Mouse (Mus musculus) CH12.LX (cell line): ENCODE data around the gene Gabarapl2. TPM values are rescaled to one million over a fixed set of nuclear protein-coding genes. Genes with fewer than 3 reads are reported as not detected.

Experiments
- DNase-seq: peaks from one replicate; pipeline ENCODE4 v3.0.0-alpha.2; 2013; ENCODE audit errors: extremely low read depth
- H3K27ac ChIP-seq: 2 replicates; pipeline ENCODE4 v1.5.1; 2012; ENCODE audit warnings: low read depth, mild to moderate bottlenecking, control low read depth, moderate library complexity; ENCODE audit not compliant: insufficient read depth
- H3K27me3 ChIP-seq: replicated peaks from 2 replicates; pipeline ENCODE3; 2012; ENCODE audit warnings: inconsistent platforms
- H3K36me3 ChIP-seq, 2 experiments: replicated peaks in 1 of 2; 2 replicates each; pipeline versions ENCODE3 to v1.6.1; 2012; ENCODE audit warnings: inconsistent platforms in 1 of 2, low read length in 1 of 2, mild to moderate bottlenecking in 1 of 2, mixed read lengths in 1 of 2, moderate library complexity in 1 of 2; ENCODE audit not compliant: control insufficient read depth in 1 of 2, insufficient read depth in 1 of 2
- H3K4me1 ChIP-seq, 2 experiments: 2 replicates each; pipeline ENCODE4 v1.6.1; 2012; ENCODE audit warnings: inconsistent platforms in 1 of 2, moderate library complexity in 1 of 2; ENCODE audit not compliant: insufficient read depth in 2 of 2, control insufficient read depth in 1 of 2
- H3K4me2 ChIP-seq: 2 replicates; pipeline ENCODE4 v1.6.1; 2012; ENCODE audit warnings: low read depth, mild to moderate bottlenecking, control low read depth; ENCODE audit not compliant: poor library complexity, insufficient read depth, severe bottlenecking
- H3K4me3 ChIP-seq, 3 experiments: fragments of 150-350 bp in 1 of 3; sonication (generic) in 1 of 3; replicated peaks in 1 of 3; 2 replicates each; pipeline versions ENCODE3 to v1.5.1; 2011 to 2012; ENCODE audit warnings: low read depth in 2 of 3, low read length in 2 of 3, mild to moderate bottlenecking in 2 of 3, moderate library complexity in 2 of 3, control low read depth in 1 of 3, improper control_type of control experiment in 1 of 3, inconsistent platforms in 1 of 3, mixed read lengths in 1 of 3; ENCODE audit not compliant: poor library complexity in 1 of 3
- H3K79me2 ChIP-seq: replicated peaks from 2 replicates; pipeline ENCODE4 v1.6.1; 2012; ENCODE audit warnings: mild to moderate bottlenecking, moderate library complexity; ENCODE audit not compliant: control insufficient read depth, poor library complexity, insufficient read depth, severe bottlenecking; ENCODE audit errors: extremely low read depth
- H3K9ac ChIP-seq: 2 replicates; pipeline ENCODE4 v1.6.1; 2012; ENCODE audit warnings: low read depth, mild to moderate bottlenecking, control low read depth, moderate library complexity; ENCODE audit not compliant: insufficient read depth
- H3K9me3 ChIP-seq: replicated peaks from 2 replicates; pipeline ENCODE3; 2012; ENCODE audit warnings: low read length, inconsistent platforms, mixed read lengths
- BHLHE40 ChIP-seq: IDR thresholded peaks from 2 replicates; pipeline ENCODE4 v1.6.1; 2011; ENCODE audit warnings: mild to moderate bottlenecking, low read depth, low read length, improper control_type of control experiment
- CHD1 ChIP-seq: IDR thresholded peaks from 2 replicates; pipeline ENCODE4 v1.6.1; 2012; ENCODE audit warnings: low read depth, low read length, improper control_type of control experiment, inconsistent platforms
- CTCF ChIP-seq, 2 experiments: IDR thresholded peaks in 1 of 2; conservative IDR thresholded peaks in 1 of 2; 2 replicates each; pipeline ENCODE4 v1.5.1; 2011 to 2012; ENCODE audit warnings: low read depth in 2 of 2, low read length in 2 of 2, improper control_type of control experiment in 1 of 2, inconsistent platforms in 1 of 2, mild to moderate bottlenecking in 1 of 2, moderate library complexity in 1 of 2
- EP300 ChIP-seq: IDR thresholded peaks from 2 replicates; pipeline ENCODE4 v1.6.1; 2011; ENCODE audit warnings: low read length, improper control_type of control experiment
- JUN ChIP-seq: IDR thresholded peaks from 2 replicates; pipeline ENCODE4 v1.6.1; 2011; ENCODE audit warnings: low read depth, mild to moderate bottlenecking, low read length, improper control_type of control experiment, moderate library complexity; ENCODE audit not compliant: insufficient read depth
- JUND ChIP-seq: conservative IDR thresholded peaks from 2 replicates; pipeline ENCODE4 v1.6.1; 2011; ENCODE audit warnings: low read depth, low read length, improper control_type of control experiment
- KAT2A ChIP-seq: IDR thresholded peaks from 2 replicates; pipeline ENCODE4 v1.6.1; 2012; ENCODE audit warnings: low read length, improper control_type of control experiment, inconsistent platforms; ENCODE audit not compliant: insufficient replicate concordance
- MEF2A ChIP-seq: IDR thresholded peaks from 2 replicates; pipeline ENCODE4 v1.6.1; 2014; ENCODE audit warnings: low read depth, mild to moderate bottlenecking, inconsistent platforms, low read length, improper control_type of control experiment, borderline replicate concordance
- NELFE ChIP-seq: IDR thresholded peaks from 2 replicates; pipeline ENCODE4 v1.6.1; 2011; ENCODE audit warnings: low read depth, low read length, improper control_type of control experiment
- NRF1 ChIP-seq: IDR thresholded peaks from 2 replicates; pipeline ENCODE4 v1.6.1; 2014; ENCODE audit warnings: low read depth, mild to moderate bottlenecking, inconsistent platforms, low read length, improper control_type of control experiment, moderate library complexity
- POLR2A ChIP-seq: IDR thresholded peaks from 2 replicates; pipeline ENCODE4 v1.6.1; 2011; ENCODE audit warnings: low read depth, mild to moderate bottlenecking, improper control_type of control experiment, low read length
- RCOR1 ChIP-seq: conservative IDR thresholded peaks from 2 replicates; pipeline ENCODE4 v1.6.1; 2012; ENCODE audit warnings: low read depth, mild to moderate bottlenecking, inconsistent platforms, low read length, improper control_type of control experiment
- TCF12 ChIP-seq: IDR thresholded peaks from 2 replicates; pipeline ENCODE4 v1.6.1; 2014; ENCODE audit warnings: low read depth, mild to moderate bottlenecking, inconsistent platforms, low read length, improper control_type of control experiment
- ZMIZ1 ChIP-seq: IDR thresholded peaks from 2 replicates; pipeline ENCODE4 v1.6.1; 2012; ENCODE audit warnings: low read depth, mild to moderate bottlenecking, inconsistent platforms, low read length, improper control_type of control experiment
- ZNF384 ChIP-seq: IDR thresholded peaks from 2 replicates; pipeline ENCODE4 v1.6.1; 2012; ENCODE audit warnings: low read depth, low read length, improper control_type of control experiment, inconsistent platforms
- dilution Hi-C: fragments of 300-500 bp; cut with MboI; formaldehyde crosslinking; loops from 2 replicates; pipeline ENCODE4 v1.14.3; 2020; ENCODE audit warnings: low sequenced_read_pairs; ENCODE audit not compliant: extremely low pct_unique_long_range_greater_than_20kb, extremely low pct_ligation_motif_present
- in situ Hi-C: fragments of 300-500 bp; cut with MboI; formaldehyde crosslinking; loops from 3 replicates; pipeline ENCODE4 v1.14.3; 2019; ENCODE audit warnings: low sequenced_read_pairs, low pct_ligation_motif_present, low pct_unique_long_range_greater_than_20kb, mixed read lengths
- polyA plus RNA-seq: library from polyadenylated mRNA; unstranded; fragments of >175 nt; gene quantifications from 2 replicates; pipeline ENCODE4 v1.2.1, GENCODE M21; 2012; ENCODE audit warnings: low read depth; ENCODE audit not compliant: insufficient read length
- total RNA-seq, 2 experiments: library from RNA; depleted of rRNA; stranded (reverse); fragments of 300-350 nt in 1 of 2; fragments of >200 nt in 1 of 2; gene quantifications; 2 replicates each; pipeline ENCODE4 v1.2.3; 2012 to 2014

Gabarapl2 gene
- total and polyA plus RNA-seq, 3 experiments, result 29.8 to 61.0 (median 42.1) TPM

- peaks cover 7% of the 10 kb centered on the region for H3K27me3 ChIP-seq
- no peaks in the 10 kb centered on the region for H3K9me3 ChIP-seq
These were observed 41.9 kb upstream of the Gabarapl2 start for GRCm38 (mm10) chr8:111898586-111898985.

GRCm38 (mm10) chr8:111902080-111902479 lies 38.4 kb upstream of the Gabarapl2 start:
- DNase-seq, result no peak
- H3K79me2 ChIP-seq, result no peaks in the 10 kb centered on the region
- no peak for TF ChIP-seq CTCF (conservative IDR thresholded peaks at IDR 0.05 in 1 of 2, IDR thresholded peaks at IDR 0.05 in 1 of 2; ENCODE audit: low read depth in 2 of 2, low read length in 2 of 2)
- no peak for TF ChIP-seq POLR2A
- TF ChIP-seq RCOR1, result no peak
- H3K4me3 ChIP-seq, result no peak overlapping the region
- H3K9me3 ChIP-seq, result no peaks in the 10 kb centered on the region
- H3K27ac ChIP-seq, result no peak overlapping the region
- no peak overlapping the region for H3K4me2 ChIP-seq
- no peaks in the 10 kb centered on the region for H3K36me3 ChIP-seq
- dilution Hi-C loops (no loop called here), in situ Hi-C loops (no loop called here)
- peaks cover 4 to 19% of the 10 kb centered on the region in 2 experiments; a peak in 3 of 4 replicates for H3K4me1 ChIP-seq
- peaks cover 7% of the 10 kb centered on the region for H3K27me3 ChIP-seq
- H3K9ac ChIP-seq, result no peak overlapping the region

More at GRCm38 (mm10) chr8:111898586-111898985, 41.9 kb upstream of the Gabarapl2 start:
- H3K4me1 ChIP-seq, result peaks cover 4 to 13% of the 10 kb centered on the region in 2 experiments; a peak in 2 of 4 replicates
- no peaks in the 10 kb centered on the region for H3K79me2 ChIP-seq
- in situ Hi-C loops, result no loop called here
- TF ChIP-seq KAT2A, result no peak
- no peak for TF ChIP-seq CHD1
- TF ChIP-seq NRF1, result no peak
- no peak for TF ChIP-seq ZNF384
- no peak for TF ChIP-seq MEF2A
- H3K9ac ChIP-seq, result no peak overlapping the region
- H3K4me3 ChIP-seq, result no peak overlapping the region
- H3K36me3 ChIP-seq, result no peaks in the 10 kb centered on the region
- dilution Hi-C loops, result no loop called here
- no peak for DNase-seq
- no peak overlapping the region for H3K4me2 ChIP-seq
- no peak overlapping the region for H3K27ac ChIP-seq

- peak; percentile 35 for DNase-seq
- H3K27me3 ChIP-seq, result peaks cover 7% of the 10 kb centered on the region
- H3K4me3 ChIP-seq, result no peak overlapping the region
- H3K36me3 ChIP-seq, result no peaks in the 10 kb centered on the region
- H3K4me2 ChIP-seq, result no peak overlapping the region
- in situ Hi-C loops (no loop called here), dilution Hi-C loops (no loop called here)
- peak; percentile 13; the same call in 1 of the 2 replicates for TF ChIP-seq JUN
- TF ChIP-seq TCF12, result no peak
- no peak for TF ChIP-seq EP300
- peak; percentile 40; the same call in 1 of the 2 replicates for TF ChIP-seq JUND
- TF ChIP-seq ZMIZ1, result no peak
- no peak for TF ChIP-seq BHLHE40
- TF ChIP-seq NELFE, result no peak
- no peaks in the 10 kb centered on the region for H3K9me3 ChIP-seq
- no peak overlapping the region for H3K9ac ChIP-seq
- H3K27ac ChIP-seq, result no peak overlapping the region
- no peaks in the 10 kb centered on the region for H3K79me2 ChIP-seq
- H3K4me1 ChIP-seq, result peaks cover 4 to 19% of the 10 kb centered on the region in 2 experiments; a peak in 3 of 4 replicates
These were observed 34.9 kb upstream of the Gabarapl2 start for GRCm38 (mm10) chr8:111905500-111906121.
